Mouse (Mus musculus): ENCODE measurements at regions not wholly inside any gene's neighbourhood (a gene's known extent, or its start where the extent isn't known, plus 50 kb on each side); places are given as distances from the start of the nearest gene placed in this dataset.

DNA sequence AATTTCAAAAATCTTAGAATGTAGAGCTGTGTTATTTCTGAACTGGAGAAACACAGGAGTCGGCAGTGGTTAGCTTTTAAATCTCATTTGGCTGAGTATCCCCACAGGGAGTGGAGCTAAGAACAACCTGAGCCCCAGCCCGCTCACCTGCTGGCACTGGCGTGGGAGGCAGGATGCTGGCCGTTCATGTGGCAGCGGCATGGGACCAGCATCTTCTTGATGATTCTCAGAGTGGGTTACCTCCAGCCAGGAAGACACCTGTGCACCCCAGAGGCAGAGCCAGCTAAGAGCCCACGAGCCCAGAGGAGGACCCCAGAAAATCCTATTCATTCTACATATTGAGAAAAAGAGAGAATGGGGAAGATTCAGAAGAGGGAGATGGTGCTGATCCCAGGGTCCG, 181.7 kb downstream of the Vrk1 start:
- DNase-seq = no peak

DNA sequence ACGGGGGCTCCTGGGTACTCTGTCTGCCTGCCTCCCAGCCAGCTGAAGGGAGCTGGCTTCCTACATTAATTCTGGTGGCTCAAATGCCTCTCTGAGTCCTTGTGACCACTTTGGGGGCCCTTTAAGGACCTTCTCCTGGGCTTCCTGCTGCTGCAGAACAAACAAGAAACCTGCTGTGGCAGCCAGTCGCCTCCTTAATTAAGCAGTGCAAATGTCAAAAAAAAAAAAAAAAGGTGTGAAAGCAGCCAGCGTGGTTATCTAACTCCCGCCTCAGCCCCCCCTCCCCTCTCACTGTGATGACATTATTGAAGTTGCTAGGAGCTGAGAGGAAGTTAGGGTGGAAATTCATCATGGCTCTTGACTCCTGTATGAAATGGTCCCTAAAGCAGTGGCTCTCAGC, 189.3 kb downstream of the Vrk1 start:
- no peak for DNase-seq

DNA sequence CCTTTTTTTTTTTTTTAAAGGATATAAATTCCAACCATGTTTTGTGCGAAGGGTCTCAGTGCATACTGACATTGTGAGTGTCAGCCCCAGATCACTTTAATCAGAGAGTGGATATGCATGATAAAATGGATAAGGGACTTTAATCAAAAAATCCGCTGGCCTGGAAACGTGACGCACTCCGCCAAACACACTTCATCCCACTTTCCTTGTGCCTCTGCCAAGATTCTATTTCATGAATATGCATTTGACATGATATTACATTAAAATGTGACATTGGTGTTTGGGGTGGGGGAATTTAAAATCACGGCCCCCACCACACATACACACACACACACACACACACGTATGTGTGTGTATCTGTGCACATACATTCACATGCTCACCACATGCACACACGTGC, 193.5 kb downstream of the Vrk1 start:
- DNase-seq = no peak

DNA sequence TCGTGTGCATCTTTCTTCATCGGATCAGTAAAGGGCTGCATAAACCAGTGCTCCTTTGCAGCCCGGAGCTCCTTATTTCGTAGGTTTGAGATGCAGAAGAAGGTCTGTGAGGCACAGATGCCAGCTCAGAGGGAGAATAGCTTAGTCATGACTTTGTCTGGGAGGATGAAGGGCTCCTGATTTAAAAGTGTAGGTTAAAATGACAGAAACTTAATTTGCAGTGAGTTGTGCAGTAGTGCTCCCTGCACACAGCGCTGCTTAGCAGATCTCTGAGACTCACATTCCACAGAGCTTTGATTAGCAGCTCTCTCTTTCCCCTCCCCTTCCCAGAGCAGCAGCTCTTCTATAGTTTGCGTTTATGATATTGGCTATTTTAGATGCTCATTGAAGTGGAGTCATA, 200.9 kb downstream of the Vrk1 start:
- DNase-seq = no peak

DNA sequence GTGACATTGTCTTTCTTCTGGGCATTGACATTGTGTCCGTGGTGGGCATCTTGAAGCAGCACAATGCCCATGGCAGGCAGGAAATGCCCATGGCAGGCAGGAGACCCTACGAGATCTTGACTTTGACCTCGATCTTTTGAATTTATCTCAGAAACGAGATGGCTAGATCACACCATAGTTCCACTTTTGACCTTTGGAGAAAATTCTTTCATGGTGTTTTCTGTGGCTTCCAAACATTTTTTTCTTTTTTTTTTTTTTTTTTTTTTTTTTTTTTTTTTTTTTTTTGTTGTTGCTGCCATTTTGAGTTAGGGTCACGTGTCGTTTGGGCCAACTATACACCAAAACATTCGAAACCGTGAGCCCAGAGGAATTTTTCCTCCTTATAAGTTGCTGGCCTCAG, 201.5 kb downstream of the Vrk1 start:
- no peak for DNase-seq

DNA sequence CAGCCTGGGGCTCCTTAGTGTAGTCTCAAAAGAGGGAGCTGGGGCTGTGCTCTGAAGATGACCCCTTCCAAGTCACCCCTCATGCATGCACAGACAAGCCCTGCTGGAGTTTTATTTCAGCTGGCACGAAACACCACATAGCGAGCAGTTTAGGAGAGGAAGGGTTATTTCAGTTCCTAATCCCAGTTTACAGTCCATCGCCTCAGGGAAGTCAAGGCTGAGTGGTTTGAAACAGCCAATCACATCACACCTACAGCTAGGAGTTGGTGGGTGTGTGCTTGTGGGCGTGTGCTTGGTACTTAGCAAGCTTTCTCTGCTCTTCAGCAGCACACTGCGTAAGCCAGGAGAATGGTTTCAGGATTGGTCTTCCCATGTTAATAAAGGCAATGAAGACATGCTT, 202.4 kb downstream of the Vrk1 start:
- DNase-seq = no peak

DNA sequence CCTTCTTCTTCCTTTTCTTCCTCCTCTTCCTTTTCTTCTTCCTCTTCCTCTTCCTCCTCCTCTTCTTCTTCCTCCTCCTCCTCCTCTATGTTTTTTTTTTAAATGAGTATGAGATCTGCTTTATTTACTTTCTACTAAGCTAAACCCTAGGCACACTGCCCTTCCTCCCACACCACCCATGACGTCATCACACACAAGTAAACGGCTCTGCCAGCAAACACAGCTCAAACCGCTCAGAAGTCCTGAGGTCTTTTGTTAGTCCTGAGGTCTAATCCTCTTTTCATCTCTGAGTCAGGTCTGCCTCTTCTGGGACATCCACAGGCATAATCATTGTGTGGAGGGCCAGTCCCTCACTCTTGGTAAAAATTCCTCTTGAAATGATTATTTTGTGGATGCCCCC, 210.0 kb downstream of the Vrk1 start:
- no peak for DNase-seq

DNA sequence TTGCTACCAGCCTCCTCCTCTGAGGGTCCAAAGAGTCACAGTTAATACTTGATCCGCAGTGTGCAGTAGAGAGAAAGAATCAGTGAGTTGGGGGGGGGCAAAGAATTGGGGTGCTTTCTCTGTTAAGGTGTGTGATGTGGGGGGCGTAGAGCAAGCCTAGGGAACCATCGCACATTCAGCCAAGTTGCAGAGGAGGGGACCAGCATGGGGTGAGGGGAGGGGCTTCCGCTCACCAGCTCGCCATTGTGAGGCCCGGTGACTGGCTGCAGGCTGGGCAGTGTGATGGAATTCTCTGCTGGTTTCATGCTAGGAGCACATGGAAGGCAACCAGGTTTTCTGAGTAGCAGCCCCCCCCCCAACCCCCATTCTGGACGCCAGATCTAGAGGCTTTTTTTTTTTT, 216.2 kb downstream of the Vrk1 start:
- DNase-seq = no peak

DNA sequence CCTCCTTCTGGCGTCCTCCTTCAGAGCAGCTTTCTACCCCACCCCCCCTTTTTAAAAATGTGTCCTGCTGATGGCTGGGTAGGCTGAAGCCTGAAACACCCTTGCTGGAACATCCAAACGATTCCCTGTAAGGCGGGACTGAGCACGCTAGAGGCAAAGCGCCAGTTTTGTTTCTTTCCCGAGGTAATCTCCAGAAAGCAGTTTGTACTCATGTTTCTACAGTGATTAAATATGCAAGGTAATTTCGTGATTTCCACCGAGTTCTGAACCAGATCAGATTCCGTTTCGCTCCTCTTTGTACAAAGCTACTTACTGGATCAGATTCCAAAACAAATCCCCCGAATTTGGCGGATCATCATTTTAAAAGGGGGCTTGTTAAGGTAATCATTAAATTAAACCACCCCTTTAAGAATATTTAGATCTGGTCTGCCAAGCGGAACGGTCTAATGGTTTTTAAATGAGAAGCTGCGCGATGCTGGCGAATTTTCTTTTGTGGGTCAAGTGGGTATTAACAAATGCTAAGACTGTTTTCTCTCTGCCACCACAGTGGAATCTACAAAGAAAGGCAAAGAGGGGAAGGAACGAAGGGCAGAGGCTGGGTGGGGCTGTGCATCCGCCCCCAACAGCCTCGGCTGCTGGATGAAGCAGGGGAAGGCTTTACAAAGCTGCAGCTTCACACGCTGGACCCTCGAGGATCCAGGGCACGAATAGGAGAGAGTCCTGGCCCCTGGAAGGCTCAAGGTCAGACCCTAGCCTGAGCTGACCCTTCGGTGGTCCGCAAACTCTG, 216.9 kb downstream of the Vrk1 start:
- DNase-seq = no peak

DNA sequence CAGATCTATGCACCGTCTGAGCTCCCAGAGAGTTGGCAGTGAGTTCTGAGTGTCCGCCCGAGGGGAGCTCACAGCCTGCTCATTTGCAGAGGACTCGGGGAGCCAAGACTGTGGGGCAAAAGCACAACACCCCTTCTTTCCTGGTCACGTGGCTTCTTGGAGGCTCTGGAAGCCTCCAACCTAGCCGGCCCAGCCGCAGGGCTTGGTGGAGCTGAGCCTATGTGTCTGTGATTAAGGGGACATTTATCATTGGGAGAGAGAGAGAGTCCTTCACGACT, 217.5 kb downstream of the Vrk1 start:
- no peak for DNase-seq

DNA sequence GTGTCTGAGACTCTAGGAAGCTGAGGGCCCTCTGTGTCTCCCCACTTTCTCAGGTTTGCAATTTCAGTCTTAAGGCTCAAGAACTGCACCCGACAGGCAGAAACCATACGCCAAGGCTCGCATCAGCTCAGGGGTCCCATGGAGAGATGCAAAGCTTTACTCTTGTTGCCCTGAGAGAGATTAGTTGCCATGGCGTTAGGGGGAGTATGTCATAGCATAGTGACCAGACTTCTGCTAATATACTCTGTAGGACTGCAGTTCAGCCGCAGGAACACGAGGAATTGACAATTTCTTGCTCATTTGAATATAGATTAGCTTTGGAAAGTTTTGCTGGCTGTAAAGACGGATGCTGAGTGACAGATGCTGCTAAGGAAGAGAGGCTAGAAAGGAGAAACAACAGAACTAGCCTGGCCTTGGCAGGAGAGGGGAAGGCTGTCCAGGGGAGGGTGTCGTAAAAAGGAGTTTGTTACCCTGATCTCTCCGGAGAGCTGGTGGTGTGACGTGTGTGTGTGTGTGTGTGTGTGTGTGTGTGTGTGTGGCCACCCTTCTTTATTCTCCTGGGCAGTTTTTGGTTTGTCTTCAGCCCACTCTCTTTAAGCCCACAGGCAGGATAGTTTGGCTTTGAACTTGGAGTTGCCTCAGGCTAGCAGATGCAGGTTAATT, 235.3 kb downstream of the Vrk1 start:
- DNase-seq = no peak

DNA sequence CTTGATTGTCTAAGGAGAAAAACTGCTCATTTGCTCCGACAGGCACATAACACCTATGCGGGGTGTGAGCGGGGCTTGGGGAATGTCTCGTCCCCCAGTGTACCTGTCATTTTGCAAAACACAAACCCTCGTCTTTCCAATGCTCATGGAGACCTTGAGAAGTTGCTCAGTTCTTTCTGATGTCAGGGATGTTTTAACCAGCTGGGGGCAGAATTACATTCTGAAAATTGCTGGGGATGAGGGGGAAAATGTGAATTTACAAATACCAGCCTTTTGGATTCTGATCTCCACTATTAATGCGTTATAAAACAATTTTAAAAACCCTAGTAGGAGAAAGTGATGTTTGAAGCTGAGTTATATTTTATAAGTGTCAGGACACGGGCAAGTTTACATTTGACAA, 263.6 kb downstream of the Vrk1 start:
- DNase-seq = no peak

DNA sequence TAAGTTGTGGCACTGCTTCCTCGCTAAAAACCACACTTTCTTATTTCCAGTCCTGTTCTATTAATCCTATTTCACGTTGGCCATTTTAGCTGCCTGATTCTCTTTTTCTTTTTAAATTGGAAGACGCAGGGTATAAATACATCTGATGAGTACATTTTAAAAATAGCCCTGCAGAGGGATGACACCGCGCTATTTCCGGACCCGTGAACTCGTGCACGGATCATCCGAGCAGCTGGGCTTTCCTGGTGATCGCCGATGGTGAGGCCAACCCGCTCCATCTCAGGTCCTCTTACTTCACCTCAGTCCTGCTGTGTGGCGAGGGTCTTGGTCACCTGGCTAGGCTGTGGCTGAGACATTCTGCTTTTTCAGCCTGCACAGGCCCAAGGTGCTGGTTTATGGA, 267.9 kb downstream of the Vrk1 start:
- no peak for DNase-seq

DNA sequence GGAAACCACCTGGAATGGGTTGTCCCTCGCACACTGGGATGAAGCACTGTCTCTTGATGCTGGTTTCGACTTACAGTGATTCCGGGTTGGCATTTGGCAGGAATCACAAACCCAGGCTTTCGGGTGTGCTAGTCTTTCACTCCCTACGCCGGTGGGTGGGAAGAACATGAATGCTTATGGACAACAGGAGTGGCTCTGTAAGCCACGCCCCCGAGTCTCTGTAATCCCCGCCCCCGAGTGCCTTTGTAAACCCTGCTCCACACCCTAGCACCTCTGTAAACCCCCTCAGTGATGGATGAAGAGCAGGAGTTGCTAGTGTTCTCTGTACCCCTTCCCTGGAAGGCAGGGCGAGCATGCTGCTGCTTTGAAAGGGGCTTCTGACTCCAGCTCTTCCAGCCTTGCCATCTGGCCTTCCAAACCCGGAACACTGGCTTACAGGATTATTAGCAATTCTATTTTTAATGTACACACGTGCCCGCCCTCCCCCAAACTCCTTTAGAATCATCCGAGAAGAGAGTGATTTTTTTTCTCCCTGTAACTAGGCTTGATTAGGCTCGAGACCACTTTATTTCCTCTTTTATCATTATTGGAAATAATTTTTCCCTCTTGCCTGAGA, 272.6 kb downstream of the Vrk1 start:
- no peak for DNase-seq

DNA sequence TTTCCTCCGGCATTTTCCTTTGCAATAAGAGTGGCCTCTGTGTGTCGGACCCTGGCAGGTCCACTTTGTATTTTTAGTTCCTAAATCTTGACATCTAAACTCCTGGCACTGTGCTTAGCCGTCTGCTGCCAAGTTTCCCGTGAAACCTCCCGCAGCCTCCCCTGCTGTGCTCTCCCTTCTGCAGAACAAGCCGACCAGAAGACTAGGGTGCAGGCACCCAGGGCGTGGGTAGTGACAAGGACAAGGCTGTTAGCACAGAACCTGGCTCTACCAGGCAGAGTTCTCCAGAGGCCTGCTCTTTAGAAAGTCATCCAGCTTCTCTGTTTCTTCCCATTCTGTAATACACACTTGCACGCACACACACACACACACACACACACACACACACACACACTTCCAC, 274.8 kb downstream of the Vrk1 start:
- DNase-seq = peak in 1 of 2 experiments; percentile 27

DNA sequence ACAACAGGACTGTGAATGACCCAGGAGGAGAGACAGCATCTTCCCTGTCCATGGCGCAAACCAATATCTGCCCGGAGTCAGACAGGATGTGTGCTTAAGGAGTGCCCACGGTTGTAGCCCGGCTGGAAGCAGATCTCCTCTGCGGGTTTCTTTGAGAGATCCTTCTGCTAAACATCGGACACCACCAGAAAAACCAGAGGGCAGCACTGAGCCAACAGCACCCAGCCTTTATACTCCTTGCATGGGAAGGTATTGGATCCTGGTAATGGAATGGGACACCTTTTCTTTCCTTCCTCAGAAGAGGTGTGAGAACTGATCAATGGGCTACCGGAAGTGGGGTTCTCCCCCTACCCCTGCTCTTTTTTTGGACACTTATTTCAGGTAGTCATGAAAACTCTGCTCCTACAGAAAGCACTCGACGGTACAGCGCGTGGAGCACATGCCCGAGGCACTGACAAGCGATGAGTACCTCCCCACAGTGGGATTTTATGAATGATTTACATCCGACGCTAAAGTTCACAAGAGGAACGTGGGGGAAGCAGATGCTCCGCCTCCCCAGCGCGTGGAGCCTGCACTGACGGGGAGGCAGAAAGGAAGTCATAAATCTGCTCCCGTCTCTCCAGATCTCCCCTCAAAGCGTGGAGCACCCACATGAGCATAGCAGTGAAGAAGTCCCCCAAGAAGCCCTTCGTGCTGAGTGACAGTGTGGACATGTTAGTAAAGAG, 278.9 kb downstream of the Vrk1 start:
- no peak for DNase-seq

DNA sequence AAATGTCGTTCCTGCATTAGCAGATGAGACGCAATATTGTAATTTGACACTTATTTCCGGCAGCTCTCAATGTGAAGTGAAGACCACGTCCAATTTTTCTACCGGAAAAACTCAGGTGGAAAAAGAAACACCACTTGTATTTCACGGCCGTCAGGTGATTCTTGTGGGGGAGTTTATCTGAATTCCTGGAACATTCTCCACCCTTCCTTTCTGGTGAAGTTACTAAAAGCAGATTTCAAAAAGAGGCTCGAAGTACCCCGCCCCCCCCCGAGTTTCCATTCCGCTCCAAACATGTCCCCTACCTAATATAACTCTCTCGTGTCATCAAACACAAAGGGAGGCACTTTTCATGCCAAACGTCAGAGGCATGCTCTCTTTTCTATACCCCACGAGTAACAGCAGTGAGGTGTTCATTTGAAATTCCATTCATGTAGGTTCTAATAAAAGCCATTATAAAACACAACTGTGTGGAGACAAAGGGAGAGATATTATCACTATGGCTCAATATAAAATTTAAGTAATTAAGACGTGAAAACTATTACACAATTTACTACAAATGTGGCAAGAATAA, 281.5 kb downstream of the Vrk1 start:
- no peak for DNase-seq

DNA sequence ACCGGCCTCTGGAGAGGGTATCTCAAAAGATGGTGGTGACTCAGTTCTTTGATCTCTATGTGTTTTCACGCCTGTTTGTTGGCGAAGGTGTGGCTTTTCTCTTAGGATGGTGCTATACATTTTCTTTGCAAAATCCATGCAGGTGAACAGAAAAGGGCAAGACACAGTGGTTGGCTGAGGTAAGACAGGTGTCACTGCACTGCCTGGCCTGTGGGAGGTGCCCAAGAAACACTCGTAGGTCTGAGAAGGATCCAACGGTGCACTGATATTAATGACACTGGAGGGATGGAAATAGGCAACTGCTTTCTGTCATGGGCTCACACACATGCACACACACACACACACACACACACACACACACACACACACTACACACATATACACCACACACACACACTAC, 283.1 kb downstream of the Vrk1 start:
- DNase-seq = no peak

DNA sequence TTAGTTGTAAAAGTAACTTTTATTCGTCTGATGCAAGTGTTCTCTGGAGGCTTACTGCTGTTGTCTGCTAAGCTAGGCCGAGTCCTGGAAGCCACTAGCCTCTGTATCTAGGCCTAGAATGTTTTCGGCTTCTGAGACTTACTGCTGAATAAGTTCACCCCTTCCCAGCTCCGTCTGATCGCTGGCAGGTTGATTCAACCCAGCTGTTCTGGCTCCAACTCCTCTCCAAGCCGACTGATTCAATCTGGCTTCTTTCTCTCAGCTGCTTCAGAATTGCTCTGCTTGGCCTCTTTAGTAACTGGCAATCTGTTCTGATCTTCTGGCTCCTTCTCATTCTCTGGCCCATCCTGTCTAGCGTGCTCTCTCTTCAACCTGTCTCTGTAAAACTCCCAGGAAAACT, 285.6 kb downstream of the Vrk1 start:
- no peak for DNase-seq

DNA sequence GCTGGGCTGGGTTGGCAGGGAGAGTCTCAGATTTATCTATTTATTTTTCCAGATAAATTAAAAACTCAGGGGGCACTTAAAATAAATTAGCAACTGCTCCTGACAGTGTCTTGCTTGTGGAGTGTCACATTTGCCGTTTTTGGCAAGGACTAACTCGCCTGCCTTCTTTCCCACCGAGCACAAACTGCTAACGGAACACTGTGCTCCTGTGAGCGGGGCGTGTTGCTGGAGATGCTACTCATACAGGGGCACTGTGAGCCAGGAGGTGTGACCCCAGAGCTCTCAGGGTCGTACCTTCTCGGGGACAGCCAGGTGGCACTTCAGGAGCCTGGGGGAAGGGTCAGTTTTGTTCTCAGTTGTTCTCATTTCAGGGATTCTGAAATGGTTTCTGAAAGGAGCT, 292.6 kb downstream of the Vrk1 start:
- peak; percentile 54 to 65 for DNase-seq

DNA sequence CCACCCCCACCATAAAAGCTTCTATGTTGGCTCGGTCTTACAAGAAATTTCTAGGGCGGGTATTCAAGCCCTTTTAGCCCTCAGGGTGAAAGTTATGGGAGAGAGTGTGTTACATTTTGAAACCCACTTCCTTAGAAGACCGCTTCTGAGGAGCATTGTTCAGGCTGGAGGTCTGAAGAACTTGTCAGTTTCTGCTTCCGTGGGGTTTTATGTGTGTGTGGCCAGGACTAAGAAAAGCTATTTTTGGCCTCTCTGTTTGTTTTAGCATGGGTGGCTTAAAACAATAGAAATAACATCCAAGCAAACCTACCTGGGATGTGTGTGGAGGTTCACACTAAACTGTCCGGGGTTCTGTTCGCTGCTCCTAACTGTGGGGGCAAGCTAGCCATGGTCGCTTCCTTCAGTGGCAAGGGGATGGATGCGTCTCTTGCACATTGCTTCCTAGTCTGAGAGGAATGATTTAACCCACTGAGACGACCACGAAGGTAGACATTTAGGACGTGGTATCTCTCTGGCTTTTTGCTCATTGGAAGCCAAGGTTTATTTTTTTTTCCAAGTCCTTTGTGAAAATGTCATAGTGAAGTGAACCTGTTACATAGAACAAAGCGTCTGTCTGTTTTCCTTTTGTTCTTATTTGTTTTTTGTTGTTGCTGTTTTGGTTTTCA, 298.4 kb downstream of the Vrk1 start:
- DNase-seq = no peak

DNA sequence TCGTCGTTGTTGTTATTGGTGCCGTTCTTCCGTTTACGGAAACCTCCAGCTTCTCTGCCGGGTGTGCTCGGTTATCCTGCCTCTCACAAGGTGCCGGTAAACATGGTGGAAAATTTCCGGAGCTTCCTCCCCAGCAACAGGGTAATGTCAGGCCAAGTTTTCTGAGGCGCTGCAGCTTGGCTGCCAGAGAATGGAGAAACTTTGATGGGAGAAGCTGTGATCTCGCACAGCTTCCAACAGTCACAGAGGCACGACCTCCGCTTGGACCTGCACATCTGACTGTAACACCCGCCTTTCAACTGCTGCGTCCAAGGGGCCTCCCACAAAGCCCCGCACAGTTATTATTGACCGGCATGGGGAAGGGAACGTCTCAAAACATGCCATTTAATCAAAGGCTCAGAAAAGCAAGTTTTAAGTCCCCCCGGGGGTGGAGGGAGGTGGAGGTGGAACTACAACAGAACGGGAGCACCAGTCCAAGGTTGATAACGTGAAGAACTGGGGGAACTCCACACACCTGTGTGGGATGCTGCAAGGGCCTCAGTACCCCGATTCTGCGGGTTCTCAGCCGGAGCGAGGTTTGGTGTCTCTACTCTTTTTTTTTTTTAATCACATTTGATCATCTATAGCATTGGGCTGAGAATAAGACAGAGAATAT, 299.1 kb downstream of the Vrk1 start:
- DNase-seq = no peak

Data from layer of hippocampus, postnatal 36 days (tissue).